Mouse (Mus musculus): Measurements from ENCODE around the gene Spib.
A peak's percentile ranks its signal among the peaks of the same experiment; 100 is the strongest.

Spib gene

GRCm38 (mm10) chr7:44548497-44549087 is 16.7 kb upstream of the Spib start, which contains the start of gene Pold1:
TSS of gene Pold1 (minus strand) at chr7:44548849.
- peak; percentile 100 for DNase-seq (ENCODE audit: low read depth in 1 of 2, low spot score in 2 of 2)

GRCm38 (mm10) chr7:44547725-44548124 is 15.9 kb upstream of the Spib start:
- no peak for DNase-seq (ENCODE audit: low read depth in 1 of 2, low spot score in 2 of 2)

- no peak for DNase-seq (ENCODE audit: low read depth in 1 of 2, low spot score in 2 of 2)
These were observed 15.2 kb upstream of the Spib start for GRCm38 (mm10) chr7:44547041-44547440.

- DNase-seq (ENCODE audit: low read depth in 1 of 2, low spot score in 2 of 2): no peak
These were observed 14.4 kb upstream of the Spib start for GRCm38 (mm10) chr7:44546274-44546673.

DNA sequence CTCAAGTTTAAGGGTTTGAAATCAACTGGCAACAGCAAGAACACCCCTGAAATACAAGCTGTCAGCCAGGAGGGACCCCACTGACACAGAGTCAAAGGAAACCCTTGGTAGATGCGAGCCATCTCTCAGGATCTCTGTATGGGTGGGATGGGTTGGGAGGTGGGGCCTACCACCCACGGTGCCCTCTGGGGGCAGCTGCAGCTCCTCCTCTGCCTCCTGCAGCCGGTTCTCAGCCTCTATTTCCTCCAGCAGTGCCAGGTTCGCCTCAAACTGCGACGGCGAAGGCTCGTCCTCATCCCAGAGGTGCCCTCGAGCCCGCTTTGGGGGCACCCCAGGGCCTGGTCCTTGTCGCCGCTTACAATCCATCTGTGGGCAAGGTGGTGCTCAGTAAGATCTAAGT is 11.2 kb upstream of the Spib start:
- DNase-seq (ENCODE audit: low read depth in 1 of 2, low spot score in 2 of 2): no peak

- DNase-seq (ENCODE audit: low read depth in 1 of 2, low spot score in 2 of 2): no peak
These were observed 10.7 kb upstream of the Spib start for GRCm38 (mm10) chr7:44542555-44542954.

DNA sequence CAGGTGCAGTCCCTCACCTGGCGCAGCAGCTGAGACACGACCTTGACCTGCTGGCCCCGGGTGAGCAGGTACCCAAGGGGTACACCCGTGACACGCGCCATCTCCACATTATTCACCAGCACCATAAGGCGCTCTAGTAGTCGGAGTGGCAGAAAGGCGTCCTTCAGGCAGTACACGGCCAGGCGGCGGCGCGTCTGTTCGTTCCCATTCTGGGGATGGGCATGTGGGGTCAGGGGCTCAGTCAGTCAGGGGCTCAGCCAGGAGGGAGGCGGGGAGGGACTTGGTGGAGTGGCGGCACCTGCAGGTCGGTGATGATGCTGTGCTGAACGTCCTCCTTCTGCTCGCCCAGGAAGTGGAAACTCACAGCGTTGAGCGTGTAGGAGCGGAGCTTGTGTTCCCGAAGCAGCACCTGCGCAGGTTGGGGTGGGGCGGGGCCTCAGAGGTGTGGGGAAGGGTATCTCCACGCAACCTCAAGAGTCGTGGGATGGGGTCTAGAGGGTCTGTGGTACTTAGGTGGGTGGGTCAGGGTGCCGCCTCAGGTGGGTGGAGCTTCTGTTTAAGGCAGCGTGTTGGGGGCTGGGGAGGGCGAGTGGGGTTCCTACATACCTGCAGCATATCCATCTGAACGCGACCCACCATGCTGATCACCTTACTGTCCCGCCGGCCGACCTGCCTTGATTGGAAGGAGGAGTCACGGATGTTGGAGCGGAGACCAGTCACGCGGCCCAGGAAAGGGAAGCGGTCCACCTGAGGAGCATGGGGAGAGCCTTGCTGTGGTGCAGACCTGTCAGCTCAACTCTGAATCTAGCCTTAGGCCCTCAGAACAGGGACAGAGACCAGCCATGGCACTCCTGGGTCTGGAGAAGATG is 7.1 kb upstream of the Spib start:
- no peak for DNase-seq (ENCODE audit: low read depth in 1 of 2, low spot score in 2 of 2)

GRCm38 (mm10) chr7:44537496-44537895 is 5.6 kb upstream of the Spib start:
- DNase-seq (ENCODE audit: low read depth in 1 of 2, low spot score in 2 of 2): no peak

- DNase-seq (ENCODE audit: low read depth in 1 of 2, low spot score in 2 of 2): no peak
These were observed 5.1 kb upstream of the Spib start for GRCm38 (mm10) chr7:44537009-44537408.

- DNase-seq (ENCODE audit: low read depth in 1 of 2, low spot score in 2 of 2): no peak
These were observed 4.7 kb upstream of the Spib start for GRCm38 (mm10) chr7:44536590-44536968.

DNA sequence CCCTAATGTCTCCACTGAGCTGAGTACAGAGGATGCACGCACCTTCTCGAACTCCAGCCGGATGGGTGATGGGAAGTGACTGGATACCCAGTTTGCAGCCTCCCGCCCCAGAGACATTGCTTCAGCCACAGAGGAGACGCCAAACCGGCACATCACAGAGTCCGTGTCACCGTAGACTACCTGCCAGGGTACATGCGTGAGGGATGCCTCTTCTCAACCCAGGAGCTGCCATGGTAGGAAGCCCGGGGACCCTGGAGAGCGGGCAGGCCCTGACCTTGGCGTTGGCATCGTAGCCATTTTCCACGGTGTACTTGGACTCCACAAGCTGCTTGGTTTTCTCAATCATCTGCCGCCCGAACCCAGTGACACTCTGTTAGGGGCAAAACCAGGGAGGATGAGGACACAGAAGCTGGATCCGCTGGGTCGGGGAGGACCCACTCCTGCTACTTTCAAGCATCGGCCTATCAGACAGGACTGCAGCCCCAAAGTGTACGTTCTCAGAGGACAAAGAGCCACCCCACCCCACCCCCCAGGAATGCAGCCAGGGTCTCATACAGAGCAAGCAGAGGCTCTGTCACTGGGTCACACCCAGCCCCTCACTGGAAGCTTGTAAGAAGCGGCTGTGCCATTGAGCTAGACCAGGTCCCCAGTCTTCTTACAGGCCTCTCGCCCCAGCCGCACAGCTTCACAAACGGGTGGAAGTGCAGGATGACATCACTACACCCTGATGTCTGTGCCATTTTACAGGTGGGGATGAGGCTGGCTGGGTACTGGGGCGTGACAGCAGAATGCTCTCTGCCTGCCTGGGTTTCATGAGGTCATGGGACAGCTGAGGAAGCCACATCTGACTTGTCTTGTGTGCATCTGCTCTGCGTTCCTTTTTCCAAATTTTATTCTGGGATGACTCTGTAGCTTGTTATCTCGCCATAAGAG is 4.1 kb upstream of the Spib start:
- DNase-seq (ENCODE audit: low read depth in 1 of 2, low spot score in 2 of 2): no peak

GRCm38 (mm10) chr7:44534656-44535441 is 3.0 kb upstream of the Spib start:
- DNase-seq (ENCODE audit: low read depth in 1 of 2, low spot score in 2 of 2): no peak

DNA sequence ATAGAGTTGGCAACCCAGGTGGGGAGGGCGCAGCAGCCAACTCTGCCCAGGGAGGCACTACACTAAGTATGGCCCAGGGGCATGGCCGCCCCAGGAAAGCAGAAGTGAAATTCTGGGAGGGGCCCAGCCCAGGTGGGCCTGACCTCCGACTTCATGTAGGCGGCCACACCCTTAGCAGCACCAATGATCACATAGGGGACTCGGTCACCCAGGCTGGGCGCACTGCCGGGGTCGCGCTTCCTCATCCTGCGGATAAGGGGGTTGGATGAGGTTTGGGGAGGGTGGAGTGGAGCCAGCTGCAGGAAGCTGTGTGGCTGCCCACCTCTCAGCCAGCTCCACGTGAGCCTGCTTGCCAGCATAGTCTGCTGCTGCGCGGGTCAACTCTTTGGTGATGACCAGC is 2.4 kb upstream of the Spib start:
- DNase-seq (ENCODE audit: low read depth in 1 of 2, low spot score in 2 of 2): peak in 1 of 2 experiments; percentile 37

DNA sequence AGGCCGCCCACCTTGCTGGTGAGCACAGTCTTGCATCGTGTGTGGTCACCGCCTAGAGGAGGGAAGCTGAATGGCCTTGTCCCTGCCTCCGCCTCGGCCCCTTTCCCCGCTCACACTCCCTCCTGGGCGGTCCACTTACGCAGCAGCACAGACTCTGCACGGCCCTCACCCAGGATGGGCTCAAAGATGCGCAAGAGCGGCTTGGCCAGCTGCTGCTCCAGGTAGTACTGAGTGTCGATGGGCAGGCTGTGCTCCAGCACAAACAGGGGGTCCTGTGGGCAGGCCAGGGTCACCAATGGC is 1.8 kb upstream of the Spib start:
- no peak for DNase-seq (ENCODE audit: low read depth in 1 of 2, low spot score in 2 of 2)

- no peak for DNase-seq (ENCODE audit: low read depth in 1 of 2, low spot score in 2 of 2)
These were observed 1.3 kb upstream of the Spib start for GRCm38 (mm10) chr7:44532918-44533745.

DNA sequence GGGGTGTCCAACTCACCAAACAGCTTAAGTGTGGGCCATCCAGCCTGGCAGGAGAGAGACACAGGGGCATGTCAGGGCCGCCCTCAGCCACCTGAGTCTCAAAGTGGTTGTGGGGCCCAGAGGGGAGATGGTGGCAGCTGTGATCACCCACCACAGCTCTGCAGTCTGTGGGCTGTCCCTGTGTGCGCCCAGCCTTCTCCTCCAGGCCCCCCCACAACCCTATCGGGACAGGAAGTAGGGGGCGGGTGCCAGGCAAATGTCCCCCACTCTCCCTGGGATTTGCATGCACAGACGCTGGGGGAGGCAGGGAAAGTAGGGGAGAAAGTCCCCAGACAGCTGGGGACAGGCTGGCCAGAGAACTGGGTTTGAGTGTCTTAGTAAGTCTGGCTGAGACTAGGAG is 664 bp downstream of the Spib start:
- DNase-seq (ENCODE audit: low read depth in 1 of 2, low spot score in 2 of 2): no peak

- DNase-seq (ENCODE audit: low read depth in 1 of 2, low spot score in 2 of 2): no peak
These were observed 1.4 kb downstream of the Spib start for GRCm38 (mm10) chr7:44530507-44530906.

GRCm38 (mm10) chr7:44529518-44529917 is 2.4 kb downstream of the Spib start:
- no peak for DNase-seq (ENCODE audit: low read depth in 1 of 2, low spot score in 2 of 2)

DNA sequence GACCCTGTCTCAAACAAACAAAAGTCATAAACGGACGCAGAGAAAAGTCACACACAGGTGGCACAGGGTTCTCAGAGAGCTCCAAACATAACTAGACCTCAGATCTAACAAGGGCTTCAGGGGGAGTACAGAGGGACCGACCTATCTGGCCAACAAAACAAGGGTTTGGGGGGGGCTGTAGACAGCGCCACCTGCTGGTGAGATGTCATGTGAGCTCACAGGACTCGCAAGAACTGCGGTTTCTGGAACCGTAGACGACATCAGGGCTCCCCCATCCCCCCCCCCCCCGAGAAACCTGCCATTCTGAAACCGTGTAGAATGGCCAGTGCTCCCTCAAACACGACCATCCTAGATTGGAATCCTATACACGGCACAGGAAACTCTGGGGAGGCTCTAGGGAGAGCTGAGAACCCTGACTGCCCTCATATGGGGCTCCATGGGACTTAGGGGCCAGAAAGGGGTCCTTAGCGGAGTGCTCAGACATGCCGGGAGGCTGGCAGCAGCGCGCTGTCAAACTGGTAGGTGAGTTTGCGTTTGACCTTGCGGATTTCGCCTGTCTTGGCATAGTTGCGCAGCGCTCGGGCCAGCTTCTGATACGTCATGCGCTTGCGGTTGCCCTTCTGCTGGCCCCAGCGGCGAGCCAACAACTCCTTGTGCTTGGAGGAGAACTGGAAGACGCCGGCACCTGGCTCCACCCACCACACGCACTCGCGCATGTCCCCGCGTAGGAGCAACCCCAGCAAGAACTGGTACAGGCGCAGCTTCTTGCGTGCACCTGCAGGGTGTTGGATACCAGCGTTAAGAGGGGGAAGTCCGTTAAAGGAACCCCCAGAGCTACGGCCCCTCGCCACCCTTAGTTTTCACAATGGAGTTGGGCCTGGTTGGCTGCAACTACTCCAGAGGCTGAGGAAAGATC is 4.1 kb downstream of the Spib start:
- DNase-seq (ENCODE audit: low read depth in 1 of 2, low spot score in 2 of 2): peak; percentile 50 to 72
